Mouse (Mus musculus): Measurements from ENCODE around the gene C2cd6. TPM values are rescaled to one million over a fixed set of nuclear protein-coding genes. Genes with fewer than 3 reads are reported as not detected.

The C2cd6 gene
- polyA plus RNA-seq, 1 experiment from 2014 or later: not detected

Other genes starting within 250 kb of the C2cd6 start
- gene Trak2, start 121.5 kb downstream of the C2cd6 start, polyA plus RNA-seq (2014; fragmentation: Nextera tagmentation; extraction: Ambion mirVana): 11.1 and 12.5 TPM in 2 replicates
- gene Stradb, start 121.4 kb downstream of the C2cd6 start, polyA plus RNA-seq (2014; fragmentation: Nextera tagmentation; extraction: Ambion mirVana): 35.1 and 36.9 TPM in 2 replicates
- gene Tmem237, start 25.5 kb upstream of the C2cd6 start, polyA plus RNA-seq (2014; fragmentation: Nextera tagmentation; extraction: Ambion mirVana): 59.4 and 59.6 TPM in 2 replicates
- gene Mpp4, start 68.5 kb upstream of the C2cd6 start, polyA plus RNA-seq (2014; fragmentation: Nextera tagmentation; extraction: Ambion mirVana): 0.20 and 0.32 TPM in 2 replicates
- 16.2 and 17.1 TPM in 2 replicates for gene Als2, start 142.3 kb upstream of the C2cd6 start, polyA plus RNA-seq (2014; fragmentation: Nextera tagmentation; extraction: Ambion mirVana)
- 0.52 and 0.70 TPM in 2 replicates for gene Cdk15, start 162.0 kb upstream of the C2cd6 start, polyA plus RNA-seq (2014; fragmentation: Nextera tagmentation; extraction: Ambion mirVana)